Mouse (Mus musculus) testis, adult 2 months (tissue): ENCODE measurements at regions not wholly inside any gene's neighbourhood (a gene's known extent, or its start where the extent isn't known, plus 50 kb on each side); places are given as distances from the start of the nearest gene placed in this dataset.

Experiments
- H3K27ac ChIP-seq: fragments of 200-500 bp; 2 replicates; pipeline ENCODE4 v1.5.1; 2012; ENCODE audit warnings: low read depth, low read length; ENCODE audit not compliant: control insufficient read depth, insufficient read depth
- H3K27me3 ChIP-seq: fragments of 200-500 bp; 2 replicates; pipeline ENCODE4 v1.6.1; 2012; ENCODE audit warnings: mild to moderate bottlenecking, low read length, moderate library complexity; ENCODE audit not compliant: control insufficient read depth, insufficient read depth
- H3K36me3 ChIP-seq: fragments of 200-500 bp; 2 replicates; pipeline ENCODE4 v1.6.1; 2012; ENCODE audit warnings: mild to moderate bottlenecking, low read length; ENCODE audit not compliant: control insufficient read depth, insufficient read depth
- H3K4me1 ChIP-seq: fragments of 200-500 bp; 2 replicates; pipeline ENCODE4 v1.6.1; 2012; ENCODE audit warnings: low read length; ENCODE audit not compliant: control insufficient read depth, insufficient read depth
- H3K4me3 ChIP-seq: fragments of 200-500 bp; 2 replicates; pipeline ENCODE4 v1.5.1; 2012; ENCODE audit warnings: low read depth, mild to moderate bottlenecking, low read length, moderate library complexity, mixed read lengths; ENCODE audit not compliant: control insufficient read depth
- CTCF ChIP-seq: fragments of 200-500 bp; IDR thresholded peaks from 2 replicates; pipeline ENCODE4 v1.5.1; 2012; ENCODE audit warnings: low read depth, mild to moderate bottlenecking, inconsistent platforms, low read length, moderate library complexity; ENCODE audit not compliant: control insufficient read depth, insufficient read depth, insufficient replicate concordance
- POLR2A ChIP-seq: fragments of 200-500 bp; IDR thresholded peaks from 2 replicates; pipeline ENCODE4 v1.6.1; 2012; ENCODE audit warnings: low read depth, mild to moderate bottlenecking, inconsistent platforms, low read length, moderate library complexity; ENCODE audit not compliant: control insufficient read depth

- Histone ChIP-seq H3K4me1 (no peaks in the 10 kb centered on the region), H3K36me3 (no peaks in the 10 kb centered on the region), H3K4me3 (no peak overlapping the region), H3K27ac (no peak overlapping the region), H3K27me3 (no peaks in the 10 kb centered on the region)
- TF ChIP-seq CTCF (no peak), POLR2A (no peak)
These were observed 640.1 kb upstream of the Cited2 start for GRCm38 (mm10) chr10:17082926-17083325.

- TF ChIP-seq POLR2A (no peak), CTCF (no peak)
- Histone ChIP-seq H3K27ac (no peak overlapping the region), H3K36me3 (no peaks in the 10 kb centered on the region), H3K4me1 (no peaks in the 10 kb centered on the region), H3K4me3 (no peak overlapping the region), H3K27me3 (no peaks in the 10 kb centered on the region)
These were observed 621.0 kb upstream of the Cited2 start for GRCm38 (mm10) chr10:17102065-17102464.

- H3K27me3 ChIP-seq: no peaks in the 10 kb centered on the region
- H3K27ac ChIP-seq: no peak overlapping the region
- H3K4me3 ChIP-seq: no peak overlapping the region
- no peaks in the 10 kb centered on the region for H3K36me3 ChIP-seq
- TF ChIP-seq POLR2A: no peak
- no peak for TF ChIP-seq CTCF
- no peaks in the 10 kb centered on the region for H3K4me1 ChIP-seq
These were observed 619.6 kb upstream of the Cited2 start for GRCm38 (mm10) chr10:17103416-17103815.

- TF ChIP-seq POLR2A: no peak
- no peak for TF ChIP-seq CTCF
- Histone ChIP-seq H3K36me3 (no peaks in the 10 kb centered on the region), H3K27ac (no peak overlapping the region), H3K4me1 (no peaks in the 10 kb centered on the region), H3K27me3 (no peaks in the 10 kb centered on the region), H3K4me3 (no peak overlapping the region)
These were observed 616.2 kb upstream of the Cited2 start for GRCm38 (mm10) chr10:17106831-17107230.

- Histone ChIP-seq H3K27me3 (no peaks in the 10 kb centered on the region), H3K36me3 (no peaks in the 10 kb centered on the region), H3K27ac (no peak overlapping the region), H3K4me3 (no peak overlapping the region), H3K4me1 (no peaks in the 10 kb centered on the region)
- no peak for TF ChIP-seq CTCF
- no peak for TF ChIP-seq POLR2A
These were observed 611.9 kb upstream of the Cited2 start for GRCm38 (mm10) chr10:17111071-17111470.

GRCm38 (mm10) chr10:17114805-17115204, 608.2 kb upstream of the Cited2 start:
- Histone ChIP-seq H3K27me3 (no peaks in the 10 kb centered on the region), H3K4me3 (no peak overlapping the region), H3K27ac (no peak overlapping the region), H3K4me1 (no peaks in the 10 kb centered on the region), H3K36me3 (no peaks in the 10 kb centered on the region)
- TF ChIP-seq POLR2A (no peak), CTCF (no peak)

- no peak overlapping the region for H3K27ac ChIP-seq
- TF ChIP-seq CTCF: no peak
- no peaks in the 10 kb centered on the region for H3K4me1 ChIP-seq
- H3K4me3 ChIP-seq: no peak overlapping the region
- no peaks in the 10 kb centered on the region for H3K27me3 ChIP-seq
- H3K36me3 ChIP-seq: no peaks in the 10 kb centered on the region
These were observed 593.4 kb upstream of the Cited2 start for GRCm38 (mm10) chr10:17129391-17130163.

- TF ChIP-seq CTCF: no peak
- no peak for TF ChIP-seq POLR2A
- Histone ChIP-seq H3K27ac (no peak overlapping the region), H3K4me1 (no peaks in the 10 kb centered on the region), H3K27me3 (no peaks in the 10 kb centered on the region), H3K36me3 (no peaks in the 10 kb centered on the region), H3K4me3 (no peak overlapping the region)
These were observed 592.4 kb upstream of the Cited2 start for GRCm38 (mm10) chr10:17130661-17131060.
